Mouse (Mus musculus): Measurements from ENCODE around the gene Eno4. TPM values are rescaled to one million over a fixed set of nuclear protein-coding genes. Genes with fewer than 3 reads are reported as not detected.

Gene Eno4
- polyA plus RNA-seq, 1 experiment from 2014 or later, result 0.42 TPM

- H3K9ac ChIP-seq (ENCODE audit: low read depth, low read length), result peak overlapping the region; percentile 61; the same call in 1 of the 2 replicates
- H3K4me3 ChIP-seq (ENCODE audit: low read depth, low read length), result peak overlapping the region; percentile 43
- H3K27ac ChIP-seq (ENCODE audit: low read depth, low read length), result no peak overlapping the region
- WGBS (ENCODE audit: insufficient replicate concordance), result 11% methylated on average over 9 of the region's 9 CpGs
- no peaks in the 10 kb centered on the region; the same call in 1 of the 2 replicates for H3K4me1 ChIP-seq (ENCODE audit: control insufficient read depth, insufficient read depth, low read length)
- H3K4me2 ChIP-seq, result peak overlapping the region; percentile 77
- peak; percentile 35; the same call in 1 of the 2 replicates for ATAC-seq (replicated peaks; ENCODE audit: insufficient number of reproducible peaks, low FRiP score, low TSS enrichment)
- H3K9me3 ChIP-seq (replicated peaks; ENCODE audit: control insufficient read depth, low read length), result no peaks in the 10 kb centered on the region
- H3K36me3 ChIP-seq (ENCODE audit: control insufficient read depth, insufficient read depth, low read length), result no peaks in the 10 kb centered on the region
- H3K27me3 ChIP-seq (ENCODE audit: control insufficient read depth, insufficient read depth, low read length), result peaks cover 6% of the 10 kb centered on the region
Observed at GRCm38 (mm10) chr19:58911386-58911785, 31.8 kb upstream of the Eno4 start.

GRCm38 (mm10) chr19:58913301-58913700, 29.9 kb upstream of the Eno4 start:
- no peak for ATAC-seq (replicated peaks; ENCODE audit: insufficient number of reproducible peaks, low FRiP score, low TSS enrichment)
- Histone ChIP-seq H3K4me2 (no peak overlapping the region), H3K9me3 (replicated peaks; ENCODE audit: control insufficient read depth, low read length) (no peaks in the 10 kb centered on the region), H3K4me3 (ENCODE audit: low read depth, low read length) (no peak overlapping the region), H3K4me1 (ENCODE audit: control insufficient read depth, insufficient read depth, low read length) (no peaks in the 10 kb centered on the region; the same call in 1 of the 2 replicates), H3K27me3 (ENCODE audit: control insufficient read depth, insufficient read depth, low read length) (peaks cover 6% of the 10 kb centered on the region), H3K9ac (ENCODE audit: low read depth, low read length) (no peak overlapping the region), H3K36me3 (ENCODE audit: control insufficient read depth, insufficient read depth, low read length) (no peaks in the 10 kb centered on the region), H3K27ac (ENCODE audit: low read depth, low read length) (no peak overlapping the region)
- WGBS (ENCODE audit: insufficient replicate concordance), result 79% methylated on average over 6 of the region's 6 CpGs

- 6% methylated on average over 11 of the region's 11 CpGs for WGBS (ENCODE audit: insufficient replicate concordance)
- Histone ChIP-seq H3K4me3 (ENCODE audit: low read depth, low read length) (peak overlapping the region; percentile 36), H3K27ac (ENCODE audit: low read depth, low read length) (no peak overlapping the region), H3K9ac (ENCODE audit: low read depth, low read length) (0 out of 2 replicates have a peak overlapping the region, but pooled peaks have one; percentile 22), H3K4me2 (peak overlapping the region; percentile 64), H3K4me1 (ENCODE audit: control insufficient read depth, insufficient read depth, low read length) (no peaks in the 10 kb centered on the region), H3K9me3 (replicated peaks; ENCODE audit: control insufficient read depth, low read length) (no peaks in the 10 kb centered on the region), H3K36me3 (ENCODE audit: control insufficient read depth, insufficient read depth, low read length) (no peaks in the 10 kb centered on the region), H3K27me3 (ENCODE audit: control insufficient read depth, insufficient read depth, low read length) (no peaks in the 10 kb centered on the region; the same call in 1 of the 2 replicates)
- no peak for ATAC-seq (replicated peaks; ENCODE audit: insufficient number of reproducible peaks, low FRiP score, low TSS enrichment)
Observed at GRCm38 (mm10) chr19:58918597-58918996, 24.6 kb upstream of the Eno4 start.

- no peaks in the 10 kb centered on the region; the same call in 1 of the 2 replicates for H3K27me3 ChIP-seq (ENCODE audit: control insufficient read depth, insufficient read depth, low read length)
- no peak overlapping the region for H3K4me3 ChIP-seq (ENCODE audit: low read depth, low read length)
- no peak for ATAC-seq (replicated peaks; ENCODE audit: insufficient number of reproducible peaks, low FRiP score, low TSS enrichment)
- H3K9me3 ChIP-seq (replicated peaks; ENCODE audit: control insufficient read depth, low read length), result no peaks in the 10 kb centered on the region
- 18% methylated on average over 7 of the region's 7 CpGs for WGBS (ENCODE audit: insufficient replicate concordance)
- H3K27ac ChIP-seq (ENCODE audit: low read depth, low read length), result no peak overlapping the region
- H3K4me1 ChIP-seq (ENCODE audit: control insufficient read depth, insufficient read depth, low read length), result no peaks in the 10 kb centered on the region
- no peaks in the 10 kb centered on the region for H3K36me3 ChIP-seq (ENCODE audit: control insufficient read depth, insufficient read depth, low read length)
- H3K4me2 ChIP-seq, result peak overlapping the region; percentile 64
- no peak overlapping the region for H3K9ac ChIP-seq (ENCODE audit: low read depth, low read length)
Observed at GRCm38 (mm10) chr19:58919148-58919547, 24.1 kb upstream of the Eno4 start.

GRCm38 (mm10) chr19:58931081-58931800, 12.0 kb upstream of the Eno4 start:
- WGBS (ENCODE audit: insufficient replicate concordance), result 30% methylated on average over 16 of the region's 16 CpGs
- Histone ChIP-seq H3K4me2 (no peak overlapping the region), H3K4me1 (ENCODE audit: control insufficient read depth, insufficient read depth, low read length) (no peaks in the 10 kb centered on the region), H3K4me3 (ENCODE audit: low read depth, low read length) (no peak overlapping the region), H3K9ac (ENCODE audit: low read depth, low read length) (no peak overlapping the region), H3K27me3 (ENCODE audit: control insufficient read depth, insufficient read depth, low read length) (peaks cover 42% of the 10 kb centered on the region), H3K36me3 (ENCODE audit: control insufficient read depth, insufficient read depth, low read length) (no peaks in the 10 kb centered on the region), H3K9me3 (replicated peaks; ENCODE audit: control insufficient read depth, low read length) (no peaks in the 10 kb centered on the region), H3K27ac (ENCODE audit: low read depth, low read length) (no peak overlapping the region)
- ATAC-seq (replicated peaks; ENCODE audit: insufficient number of reproducible peaks, low FRiP score, low TSS enrichment), result no peak

- H3K27me3 ChIP-seq (ENCODE audit: control insufficient read depth, insufficient read depth, low read length), result peaks cover 42% of the 10 kb centered on the region
Observed at GRCm38 (mm10) chr19:58933062-58933461, 10.2 kb upstream of the Eno4 start.

GRCm38 (mm10) chr19:58945959-58946358, 2.7 kb downstream of the Eno4 start:
- H3K4me3 ChIP-seq (ENCODE audit: low read depth, low read length), result no peak overlapping the region
- no peaks in the 10 kb centered on the region for H3K36me3 ChIP-seq (ENCODE audit: control insufficient read depth, insufficient read depth, low read length)
- no peak for ATAC-seq (replicated peaks; ENCODE audit: insufficient number of reproducible peaks, low FRiP score, low TSS enrichment)
- no peaks in the 10 kb centered on the region for H3K9me3 ChIP-seq (replicated peaks; ENCODE audit: control insufficient read depth, low read length)
- WGBS (ENCODE audit: insufficient replicate concordance), result 67% methylated on average over 7 of the region's 7 CpGs
- no peaks in the 10 kb centered on the region for H3K27me3 ChIP-seq (ENCODE audit: control insufficient read depth, insufficient read depth, low read length)
- H3K9ac ChIP-seq (ENCODE audit: low read depth, low read length), result no peak overlapping the region
- no peak overlapping the region for H3K27ac ChIP-seq (ENCODE audit: low read depth, low read length)
- no peak overlapping the region for H3K4me2 ChIP-seq
- H3K4me1 ChIP-seq (ENCODE audit: control insufficient read depth, insufficient read depth, low read length), result peaks cover 5% of the 10 kb centered on the region; the same call in 1 of the 2 replicates

More at GRCm38 (mm10) chr19:58933062-58933461, 10.2 kb upstream of the Eno4 start:
- no peaks in the 10 kb centered on the region for H3K36me3 ChIP-seq (ENCODE audit: control insufficient read depth, insufficient read depth, low read length)
- H3K4me3 ChIP-seq (ENCODE audit: low read depth, low read length), result no peak overlapping the region
- no peaks in the 10 kb centered on the region for H3K9me3 ChIP-seq (replicated peaks; ENCODE audit: control insufficient read depth, low read length)
- H3K4me2 ChIP-seq, result no peak overlapping the region
- no peak overlapping the region for H3K27ac ChIP-seq (ENCODE audit: low read depth, low read length)
- no peak for ATAC-seq (replicated peaks; ENCODE audit: insufficient number of reproducible peaks, low FRiP score, low TSS enrichment)
- H3K4me1 ChIP-seq (ENCODE audit: control insufficient read depth, insufficient read depth, low read length), result no peaks in the 10 kb centered on the region
- H3K9ac ChIP-seq (ENCODE audit: low read depth, low read length), result no peak overlapping the region
- 14% methylated on average over 4 of the region's 4 CpGs for WGBS (ENCODE audit: insufficient replicate concordance)

GRCm38 (mm10) chr19:58951521-58951920, 8.3 kb downstream of the Eno4 start:
- WGBS (ENCODE audit: insufficient replicate concordance), result 92% methylated on average over 3 of the region's 3 CpGs
- Histone ChIP-seq H3K9me3 (replicated peaks; ENCODE audit: control insufficient read depth, low read length) (no peaks in the 10 kb centered on the region), H3K9ac (ENCODE audit: low read depth, low read length) (no peak overlapping the region), H3K27me3 (ENCODE audit: control insufficient read depth, insufficient read depth, low read length) (peaks cover 15% of the 10 kb centered on the region; the same call in 1 of the 2 replicates), H3K4me2 (no peak overlapping the region), H3K4me3 (ENCODE audit: low read depth, low read length) (no peak overlapping the region), H3K27ac (ENCODE audit: low read depth, low read length) (no peak overlapping the region), H3K36me3 (ENCODE audit: control insufficient read depth, insufficient read depth, low read length) (no peaks in the 10 kb centered on the region), H3K4me1 (ENCODE audit: control insufficient read depth, insufficient read depth, low read length) (0 out of 2 replicates have a peak, but pooled peaks cover 4% of the 10 kb centered on the region)
- no peak for ATAC-seq (replicated peaks; ENCODE audit: insufficient number of reproducible peaks, low FRiP score, low TSS enrichment)
